Mouse (Mus musculus) embryonic facial prominence, embryonic 10.5 days (tissue): ENCODE results near the gene Cpt1c. TPM values are rescaled to one million over a fixed set of nuclear protein-coding genes. Genes with fewer than 3 reads are reported as not detected.

Experiments
- DNase-seq: peaks from one replicate; pipeline ENCODE4 v3.0.0-alpha.2; 2017; ENCODE audit warnings: low spot score
- H3K27ac ChIP-seq: fragments of 300-500 bp; sonication (generic); replicated peaks from 2 replicates; pipeline ENCODE4 v1.5.1; 2016; ENCODE audit warnings: mild to moderate bottlenecking
- H3K27me3 ChIP-seq: fragments of 300-500 bp; sonication (generic); replicated peaks from 2 replicates; pipeline ENCODE4 v1.6.1; 2016; ENCODE audit warnings: low read depth, mild to moderate bottlenecking; ENCODE audit not compliant: poor library complexity, severe bottlenecking
- H3K36me3 ChIP-seq: fragments of 300-500 bp; sonication (generic); replicated peaks from 2 replicates; pipeline ENCODE4 v1.6.1; 2016; ENCODE audit warnings: mild to moderate bottlenecking, moderate library complexity
- H3K4me1 ChIP-seq: fragments of 300-500 bp; sonication (generic); 2 replicates; pipeline ENCODE4 v1.6.1; 2016
- H3K4me3 ChIP-seq: fragments of 300-500 bp; sonication (generic); 2 replicates; pipeline ENCODE4 v1.5.1; 2016; ENCODE audit warnings: mild to moderate bottlenecking, moderate library complexity
- H3K9me3 ChIP-seq: fragments of 300-500 bp; sonication (generic); 2 replicates; pipeline ENCODE4 v1.6.1; 2016; ENCODE audit warnings: mild to moderate bottlenecking
- WGBS: fragments of 180-500 bp; shearing (Covaris S2); methylation state at CpG from one replicate; pipeline ENCODE4 v1.1.7; 2016; 5-methylcytosine and 5-hydroxymethylcytosine counted together
- polyA plus RNA-seq: library from polyadenylated mRNA; unstranded; fragments of >200 nt; fragmentation: Nextera tagmentation; extraction: Ambion mirVana; gene quantifications from 2 replicates; pipeline ENCODE4 v1.2.1, GENCODE M21; 2016

Cpt1c gene
- polyA plus RNA-seq, 1 experiment from 2014 or later = 18.5 TPM

GRCm38 (mm10) chr7:44957183-44957835 is 17.3 kb downstream of the Cpt1c start:
- DNase-seq = no peak
- H3K27ac ChIP-seq = 0 out of 2 replicates have a peak overlapping the region, but pooled peaks have one; percentile 11

GRCm38 (mm10) chr7:44956266-44956665 is 18.4 kb downstream of the Cpt1c start:
- Histone ChIP-seq H3K36me3 (peaks cover 14% of the 10 kb centered on the region), H3K4me1 (peaks cover 34% of the 10 kb centered on the region), H3K4me3 (no peak overlapping the region), H3K27me3 (peaks cover 17% of the 10 kb centered on the region), H3K27ac (no peak overlapping the region), H3K9me3 (no peaks in the 10 kb centered on the region)
- DNase-seq = no peak
- 51% methylated on average over 6 of the region's 6 CpGs for WGBS

More at GRCm38 (mm10) chr7:44957183-44957835, 17.3 kb downstream of the Cpt1c start:
- H3K4me1 ChIP-seq = peaks cover 24% of the 10 kb centered on the region
- no peaks in the 10 kb centered on the region for H3K9me3 ChIP-seq
- WGBS = 70% methylated on average over 20 of the region's 20 CpGs
- H3K27me3 ChIP-seq = peaks cover 7% of the 10 kb centered on the region
- H3K4me3 ChIP-seq = peak overlapping the region; percentile 11; the same call in 1 of the 2 replicates
- peaks cover 24% of the 10 kb centered on the region for H3K36me3 ChIP-seq

- Histone ChIP-seq H3K36me3 (peaks cover 8% of the 10 kb centered on the region; the same call in 1 of the 2 replicates), H3K9me3 (no peaks in the 10 kb centered on the region), H3K27me3 (peaks cover 23% of the 10 kb centered on the region), H3K4me1 (peaks cover 34% of the 10 kb centered on the region), H3K27ac (no peak overlapping the region), H3K4me3 (no peak overlapping the region)
- DNase-seq = no peak
- 60% methylated on average over 5 of the region's 5 CpGs for WGBS
Observed at GRCm38 (mm10) chr7:44955628-44956027, 19.0 kb downstream of the Cpt1c start.

- Histone ChIP-seq H3K9me3 (no peaks in the 10 kb centered on the region), H3K27me3 (peaks cover 37% of the 10 kb centered on the region), H3K36me3 (0 out of 2 replicates have a peak, but pooled peaks cover 1% of the 10 kb centered on the region), H3K27ac (no peak overlapping the region), H3K4me3 (no peak overlapping the region), H3K4me1 (peaks cover 34% of the 10 kb centered on the region)
- WGBS = 81% methylated on average over 12 of the region's 12 CpGs
- DNase-seq = no peak
Observed at GRCm38 (mm10) chr7:44954091-44954885, 20.4 kb downstream of the Cpt1c start.

GRCm38 (mm10) chr7:44953561-44953960 is 21.1 kb downstream of the Cpt1c start:
- H3K36me3 ChIP-seq = no peaks in the 10 kb centered on the region
- no peaks in the 10 kb centered on the region for H3K9me3 ChIP-seq
- H3K27ac ChIP-seq = no peak overlapping the region
- peaks cover 43% of the 10 kb centered on the region for H3K27me3 ChIP-seq
- H3K4me3 ChIP-seq = no peak overlapping the region
- peaks cover 34% of the 10 kb centered on the region for H3K4me1 ChIP-seq
- WGBS = 56% methylated on average over 14 of the region's 14 CpGs
- no peak for DNase-seq

GRCm38 (mm10) chr7:44952611-44953306 is 21.9 kb downstream of the Cpt1c start:
- H3K4me1 ChIP-seq = peaks cover 34% of the 10 kb centered on the region
- no peaks in the 10 kb centered on the region for H3K9me3 ChIP-seq
- 6% methylated on average over 24 of the region's 24 CpGs for WGBS
- peak overlapping the region; percentile 63 for H3K4me3 ChIP-seq
- peaks cover 50% of the 10 kb centered on the region for H3K27me3 ChIP-seq
- no peaks in the 10 kb centered on the region for H3K36me3 ChIP-seq
- DNase-seq = peak; percentile 95
- H3K27ac ChIP-seq = peak overlapping the region; percentile 71

GRCm38 (mm10) chr7:44951960-44952359 is 22.7 kb downstream of the Cpt1c start:
- H3K4me3 ChIP-seq = peak overlapping the region; percentile 63
- no peaks in the 10 kb centered on the region for H3K36me3 ChIP-seq
- H3K27me3 ChIP-seq = peaks cover 50% of the 10 kb centered on the region
- no peak overlapping the region; the same call in 1 of the 2 replicates for H3K27ac ChIP-seq
- peak; percentile 64 for DNase-seq
- under 1% methylated on average over 10 of the region's 10 CpGs for WGBS
- peaks cover 28% of the 10 kb centered on the region for H3K4me1 ChIP-seq
- no peaks in the 10 kb centered on the region for H3K9me3 ChIP-seq

GRCm38 (mm10) chr7:44949922-44950321 is 24.7 kb downstream of the Cpt1c start:
- Histone ChIP-seq H3K9me3 (no peaks in the 10 kb centered on the region), H3K4me1 (peaks cover 19% of the 10 kb centered on the region), H3K27ac (no peak overlapping the region), H3K4me3 (0 out of 2 replicates have a peak overlapping the region, but pooled peaks have one; percentile 18), H3K36me3 (no peaks in the 10 kb centered on the region), H3K27me3 (peaks cover 50% of the 10 kb centered on the region)
- no peak for DNase-seq
- 82% methylated on average over 6 of the region's 6 CpGs for WGBS

GRCm38 (mm10) chr7:44942904-44943303 is 31.7 kb downstream of the Cpt1c start, which contains the start of gene Tsks:
Tsks (plus strand) TSS chr7:44943204.
- no peak for DNase-seq
- 85% methylated on average over 7 of the region's 7 CpGs for WGBS
- Histone ChIP-seq H3K27ac (no peak within 1 kb of the TSS), H3K36me3 (no peaks in the 10 kb centered on the region), H3K4me1 (no peaks in the 10 kb centered on the region), H3K27me3 (peaks cover under 1% of the 10 kb centered on the region; the same call in 1 of the 2 replicates), H3K9me3 (no peaks in the 10 kb centered on the region), H3K4me3 (0 out of 2 replicates have a peak within 1 kb of the TSS, but pooled peaks have one; percentile 11)

GRCm38 (mm10) chr7:44938680-44939079 is 36.0 kb downstream of the Cpt1c start:
- no peaks in the 10 kb centered on the region for H3K4me1 ChIP-seq
- 90% methylated on average over 4 of the region's 4 CpGs for WGBS

GRCm38 (mm10) chr7:44929204-44930151 is 45.2 kb downstream of the Cpt1c start, which contains the start of gene Ap2a1:
Ap2a1 (minus strand) TSS chr7:44929496.
- peaks cover 20% of the 10 kb centered on the region for H3K4me1 ChIP-seq
- H3K27ac ChIP-seq = peak within 1 kb of the TSS; percentile 90
- H3K9me3 ChIP-seq = no peaks in the 10 kb centered on the region
- peaks cover 23% of the 10 kb centered on the region for H3K36me3 ChIP-seq
- no peaks in the 10 kb centered on the region for H3K27me3 ChIP-seq
- DNase-seq = peak; percentile 100
- H3K4me3 ChIP-seq = peak within 1 kb of the TSS; percentile 99
- WGBS = under 1% methylated on average over 84 of the region's 84 CpGs

More at GRCm38 (mm10) chr7:44938680-44939079, 36.0 kb downstream of the Cpt1c start:
- Histone ChIP-seq H3K9me3 (no peaks in the 10 kb centered on the region; the same call in 1 of the 2 replicates), H3K4me3 (no peak overlapping the region), H3K27me3 (no peaks in the 10 kb centered on the region; the same call in 1 of the 2 replicates), H3K36me3 (no peaks in the 10 kb centered on the region), H3K27ac (no peak overlapping the region)
- DNase-seq = no peak
